Mouse (Mus musculus): Measurements from ENCODE around the gene Il1r2. TPM values are rescaled to one million over a fixed set of nuclear protein-coding genes. Genes with fewer than 3 reads are reported as not detected.

Gene Il1r2
- total RNA-seq, 2 experiments from 2014 or later = 0.14 to 0.27 TPM

DNA sequence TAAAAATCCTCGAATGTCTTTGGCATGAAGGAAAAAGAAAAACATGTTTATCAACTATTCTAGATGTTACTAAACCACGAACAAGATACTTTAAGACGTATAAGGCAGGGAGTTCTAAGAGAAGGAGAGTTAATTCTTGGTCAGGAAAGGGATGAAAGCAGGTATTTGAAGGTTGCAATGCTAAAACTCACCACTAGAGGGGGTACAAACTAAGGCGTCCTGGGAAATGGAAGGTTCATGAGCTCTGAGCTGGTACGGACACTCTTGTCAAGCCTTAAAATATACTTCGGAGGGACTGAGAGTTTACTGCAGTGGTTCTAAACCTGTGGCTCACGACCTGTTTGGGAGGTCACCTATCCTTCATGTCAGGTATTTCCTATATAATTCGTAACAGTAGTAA lies 41.4 kb downstream of the Il1r2 start:
- DNase-seq = no peak

GRCm38 (mm10) chr1:40116422-40116821 lies 42.5 kb downstream of the Il1r2 start:
- intact Hi-C loops (cut with DNase I; ENCODE audit: low total_unique reads) = loop anchor here (2.0 to 10.0 kb wide), 3 partner anchors 264 to 538 kb away; no protein-coding TSS in a partner anchor
- peak; percentile 85 for DNase-seq

More for the DNA sequence above, 41.4 kb downstream of the Il1r2 start:
- intact Hi-C loops (cut with DNase I; ENCODE audit: low total_unique reads) = loop anchor here (10.0 kb wide), 2 partner anchors 430 to 540 kb away; no protein-coding TSS in a partner anchor

DNA sequence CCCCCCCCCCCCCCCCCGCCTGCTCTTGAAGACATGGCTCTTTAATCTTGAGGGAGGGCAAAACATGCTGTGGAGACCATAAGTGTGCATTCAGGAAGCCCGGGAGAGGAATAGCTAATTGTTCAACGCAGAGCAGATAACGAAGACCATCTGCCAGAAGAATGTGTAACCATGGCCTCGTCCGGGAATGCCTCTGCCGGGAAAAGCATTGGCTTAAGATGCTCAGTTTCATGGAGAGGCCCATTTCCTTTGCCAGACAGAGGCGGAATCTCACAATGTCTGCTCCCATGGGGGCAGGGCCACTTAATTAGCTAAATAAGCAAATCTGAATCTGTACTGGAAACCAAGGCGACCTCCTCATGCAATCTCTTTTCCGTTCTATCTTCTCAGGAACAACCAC lies 43.7 kb downstream of the Il1r2 start:
- DNase-seq = peak; percentile 16
- intact Hi-C loops (cut with DNase I; ENCODE audit: low total_unique reads) = loop anchor here (2.0 to 10.0 kb wide), 3 partner anchors 263 to 537 kb away; no protein-coding TSS in a partner anchor

DNA sequence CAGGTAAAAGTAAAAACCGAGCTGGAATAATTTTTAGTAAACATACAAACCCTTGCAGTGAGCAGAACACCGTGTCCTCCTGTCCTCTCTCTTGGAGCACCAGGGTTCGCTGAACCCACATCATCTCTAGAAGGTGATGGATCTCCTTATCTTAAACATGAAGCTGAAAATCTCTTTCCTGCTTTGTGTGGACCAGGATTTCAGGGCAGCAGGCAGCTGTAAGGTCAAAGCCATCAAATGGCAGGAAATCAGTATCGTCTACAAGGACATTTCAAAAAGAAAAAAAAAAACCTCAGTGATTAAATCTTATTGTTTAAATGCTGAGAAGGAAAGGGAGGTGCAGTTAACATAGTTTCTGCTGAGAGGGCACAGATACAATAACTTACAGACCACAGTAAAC lies 50.4 kb downstream of the Il1r2 start:
- no peak for DNase-seq
- intact Hi-C loops (cut with DNase I; ENCODE audit: low total_unique reads) = no loop called here

DNA sequence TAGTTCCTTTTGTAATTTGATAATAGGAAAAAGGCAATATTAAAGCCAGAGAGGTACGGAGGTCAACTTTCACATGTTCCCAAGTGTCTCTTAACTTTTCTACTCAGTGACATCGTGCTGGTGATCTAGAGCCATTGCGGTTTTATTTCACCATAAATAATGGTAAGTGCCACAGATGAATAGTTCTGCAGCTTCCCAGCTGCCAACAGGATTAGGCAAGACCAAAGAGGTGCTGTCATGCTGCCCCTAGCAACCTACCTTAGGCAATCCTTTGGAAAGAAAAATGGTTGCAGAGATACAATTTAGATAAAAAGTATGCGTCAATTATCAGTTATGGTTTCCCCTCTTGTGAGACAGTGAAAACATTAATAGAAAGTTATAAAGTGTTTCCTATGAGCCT lies 54.6 kb downstream of the Il1r2 start:
- intact Hi-C loops (cut with DNase I; ENCODE audit: low total_unique reads) = no loop called here
- no peak for DNase-seq

- intact Hi-C loops (cut with DNase I; ENCODE audit: low total_unique reads) = no loop called here
These were observed 55.4 kb downstream of the Il1r2 start for GRCm38 (mm10) chr1:40129321-40129720.

DNA sequence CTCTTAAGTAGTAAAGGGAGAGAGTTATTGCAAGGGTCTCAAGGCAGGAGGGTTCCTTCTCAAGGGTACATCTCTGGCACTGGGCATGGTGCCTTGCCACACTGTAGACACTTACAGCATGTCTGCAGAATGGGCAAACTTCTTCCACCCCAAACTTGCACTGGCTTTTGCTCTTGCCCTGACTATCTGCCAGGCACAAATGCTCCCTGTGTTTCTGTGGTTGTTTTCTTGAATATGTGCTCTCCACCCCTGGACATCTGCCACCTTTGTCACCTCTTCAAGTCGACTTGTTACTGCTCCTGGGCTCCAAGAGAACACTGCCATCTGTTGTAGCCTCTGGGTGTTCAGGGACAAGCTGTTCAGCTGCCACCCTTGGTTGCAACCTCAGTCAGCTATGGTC lies 57.8 kb downstream of the Il1r2 start:
- DNase-seq = no peak
- intact Hi-C loops (cut with DNase I; ENCODE audit: low total_unique reads) = no loop called here

More at GRCm38 (mm10) chr1:40129321-40129720, 55.4 kb downstream of the Il1r2 start:
- no peak for DNase-seq

- intact Hi-C loops (cut with DNase I; ENCODE audit: low total_unique reads) = no loop called here
- no peak for DNase-seq
These were observed 58.8 kb downstream of the Il1r2 start for GRCm38 (mm10) chr1:40132721-40133120.

GRCm38 (mm10) chr1:40133567-40133966 lies 59.7 kb downstream of the Il1r2 start:
- no peak for DNase-seq
- intact Hi-C loops (cut with DNase I; ENCODE audit: low total_unique reads) = no loop called here

DNA sequence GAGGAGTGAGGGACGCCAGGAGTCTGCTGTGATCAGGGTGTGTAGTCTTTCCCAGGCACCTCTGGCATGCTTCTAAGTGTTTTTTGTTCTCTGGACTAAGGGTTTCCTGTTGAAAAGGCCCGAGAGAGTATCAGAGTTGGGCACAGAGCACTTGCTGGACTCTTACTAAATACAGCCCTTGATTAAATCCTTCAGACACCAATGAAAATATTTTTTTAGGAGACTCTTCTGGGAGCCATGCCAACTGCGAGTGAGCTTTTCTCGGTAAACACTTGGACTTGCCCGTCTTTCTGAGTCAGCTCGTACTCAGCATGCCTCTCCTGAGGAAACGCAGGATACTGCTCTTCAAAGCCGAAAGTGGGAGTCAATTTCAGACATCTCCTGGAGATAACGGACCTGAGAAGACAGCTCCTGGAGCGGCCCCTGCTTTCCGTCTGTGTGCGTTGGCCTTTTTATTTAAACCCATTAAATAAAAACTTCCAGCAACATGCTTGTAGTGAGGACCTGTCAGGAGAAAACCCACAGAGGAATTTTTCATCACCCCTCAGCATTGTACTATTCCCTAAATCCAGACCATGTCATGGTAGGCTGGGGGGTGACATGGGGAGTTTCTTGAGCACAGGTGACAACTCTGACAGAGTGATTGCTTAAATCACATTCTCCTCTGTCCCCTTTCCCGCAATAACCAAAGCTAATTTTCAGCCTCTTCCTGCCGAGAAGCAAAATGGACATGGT lies 66.1 kb downstream of the Il1r2 start:
- intact Hi-C loops (cut with DNase I; ENCODE audit: low total_unique reads) = no loop called here
- peak; percentile 68 for DNase-seq

DNA sequence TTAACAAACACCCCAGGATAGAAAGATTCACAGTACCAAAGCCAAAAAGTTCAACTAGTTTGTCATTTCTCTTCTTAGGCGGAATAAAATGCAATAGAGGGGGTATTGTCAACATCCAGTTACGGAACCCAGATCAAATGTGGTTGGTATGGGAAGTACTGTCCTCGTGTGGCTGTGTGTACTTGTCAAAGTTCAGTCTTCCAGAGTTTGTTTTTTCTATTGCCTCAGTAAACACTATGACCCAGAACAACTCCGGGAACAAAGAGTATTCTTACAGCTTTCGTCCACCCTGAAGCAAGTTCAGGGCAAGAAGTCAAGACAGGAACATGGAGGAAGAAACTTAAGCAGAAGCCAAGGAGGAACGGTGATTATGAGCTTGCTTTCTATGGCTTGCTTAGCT lies 82.2 kb downstream of the Il1r2 start:
- intact Hi-C loops (cut with DNase I; ENCODE audit: low total_unique reads) = no loop called here
- no peak for DNase-seq

- DNase-seq = no peak
- intact Hi-C loops (cut with DNase I; ENCODE audit: low total_unique reads) = no loop called here
These were observed 89.5 kb downstream of the Il1r2 start for GRCm38 (mm10) chr1:40163329-40163917.

- no peak for DNase-seq
- intact Hi-C loops (cut with DNase I; ENCODE audit: low total_unique reads) = no loop called here
These were observed 90.5 kb downstream of the Il1r2 start for GRCm38 (mm10) chr1:40164331-40164730.

DNA sequence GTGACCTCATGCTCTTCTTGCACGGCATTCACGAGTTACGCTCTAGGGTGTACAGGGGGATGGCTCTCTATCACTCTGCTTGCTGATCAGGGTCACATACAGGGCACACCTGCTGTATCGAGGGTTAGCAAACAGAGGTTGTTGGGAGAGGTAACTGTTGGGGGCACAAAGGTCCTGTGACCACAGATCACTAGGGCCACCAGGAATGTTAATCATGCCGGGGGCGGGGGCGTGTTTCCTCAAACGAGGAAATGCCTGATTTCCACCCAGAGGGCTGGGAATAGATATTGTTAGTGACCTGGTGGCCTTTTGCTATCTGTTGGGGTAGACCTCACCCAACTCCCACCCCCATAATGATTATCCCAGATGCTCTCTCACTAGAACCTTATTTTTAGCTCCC lies 93.7 kb downstream of the Il1r2 start:
- DNase-seq = no peak
- intact Hi-C loops (cut with DNase I; ENCODE audit: low total_unique reads) = no loop called here

GRCm38 (mm10) chr1:40171878-40172277 lies 98.0 kb downstream of the Il1r2 start:
- intact Hi-C loops (cut with DNase I; ENCODE audit: low total_unique reads) = no loop called here
- peak; percentile 34 for DNase-seq

DNA sequence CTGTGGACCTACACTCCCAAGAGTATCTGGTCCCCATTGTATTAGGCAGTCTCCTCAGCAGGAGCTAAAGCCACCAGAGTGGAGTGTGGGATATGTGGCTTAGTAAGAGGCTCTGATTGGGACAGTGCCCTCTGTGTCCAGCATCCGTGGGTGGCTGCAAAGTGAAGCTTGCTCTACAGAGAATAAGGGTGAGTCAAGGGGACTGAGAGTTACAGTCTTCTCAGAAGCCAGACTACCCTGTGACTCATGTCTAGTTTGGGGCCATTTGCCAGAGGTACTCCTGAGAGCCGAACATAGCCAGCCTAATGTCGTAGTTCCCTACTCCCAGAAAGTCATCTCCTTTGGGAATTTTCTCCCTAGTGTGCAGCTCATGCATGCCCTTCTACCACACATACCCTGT lies 100.3 kb downstream of the Il1r2 start:
- intact Hi-C loops (cut with DNase I; ENCODE audit: low total_unique reads) = no loop called here
- no peak for DNase-seq

Other genes starting within 250 kb of the Il1r2 start
- gene Map4k4, start 173.2 kb upstream of the Il1r2 start, total RNA-seq (2021) = 10 to 100 TPM; 53.2 to 53.6 TPM
- 1 to 10 TPM; 3.3 to 3.5 TPM for gene Il1r1, start 151.0 kb downstream of the Il1r2 start, total RNA-seq (2021)